Mouse (Mus musculus) limb, embryonic 15.5 days (tissue): ENCODE data around the gene Rara. TPM values are rescaled to one million over a fixed set of nuclear protein-coding genes. Genes with fewer than 3 reads are reported as not detected.
A peak's percentile ranks its signal among the peaks of the same experiment; 100 is the strongest.

ENCODE experiments used
- ATAC-seq: fragments of 200-750 bp; cut with Nextera tagmentation; 2 replicates; pipeline ENCODE4 v1.8.0; 2017; ENCODE audit warnings: low read depth, moderate TSS enrichment; ENCODE audit not compliant: insufficient number of reproducible peaks, low FRiP score, low TSS enrichment
- H3K27ac ChIP-seq: fragments of 300-500 bp; sonication (generic); 2 replicates; pipeline ENCODE4 v1.5.1; 2015; ENCODE audit warnings: moderate library complexity, mild to moderate bottlenecking, inconsistent platforms
- H3K27me3 ChIP-seq: fragments of 300-500 bp; sonication (generic); 2 replicates; pipeline ENCODE4 v1.6.1; 2015; ENCODE audit warnings: inconsistent platforms
- H3K36me3 ChIP-seq: fragments of 300-500 bp; sonication (generic); 2 replicates; pipeline ENCODE4 v1.6.1; 2015; ENCODE audit warnings: inconsistent platforms
- H3K4me1 ChIP-seq: fragments of 300-500 bp; sonication (generic); 2 replicates; pipeline ENCODE4 v1.6.1; 2015; ENCODE audit warnings: inconsistent platforms
- H3K4me2 ChIP-seq: fragments of 300-500 bp; sonication (generic); 2 replicates; pipeline ENCODE4 v1.6.1; 2015; ENCODE audit warnings: mild to moderate bottlenecking, inconsistent platforms
- H3K4me3 ChIP-seq: fragments of 300-500 bp; sonication (generic); 2 replicates; pipeline ENCODE4 v1.5.1; 2015; ENCODE audit warnings: mild to moderate bottlenecking, inconsistent platforms
- H3K9ac ChIP-seq: fragments of 300-500 bp; sonication (generic); 2 replicates; pipeline ENCODE4 v1.6.1; 2015; ENCODE audit warnings: inconsistent platforms
- H3K9me3 ChIP-seq: fragments of 300-500 bp; sonication (generic); 2 replicates; pipeline ENCODE4 v1.6.1; 2016; ENCODE audit warnings: inconsistent platforms
- WGBS: fragments of 180-500 bp; shearing (Covaris S2); methylation state at CpG from one replicate; pipeline ENCODE4 v1.1.7; 2015; 5-methylcytosine and 5-hydroxymethylcytosine counted together
- polyA plus RNA-seq: library from polyadenylated mRNA; unstranded; fragments of >200 nt; fragmentation: Nextera tagmentation; extraction: Ambion mirVana; gene quantifications from 2 replicates; pipeline ENCODE4 v1.2.1, GENCODE M21; 2015

The Rara gene
- polyA plus RNA-seq, 1 experiment from 2014 or later: 43.9 TPM

GRCm38 (mm10) chr11:98954801-98955706 lies 27.4 kb downstream of the Rara start:
- no peaks in the 10 kb centered on the region for H3K27me3 ChIP-seq
- ATAC-seq: no peak
- peak overlapping the region; percentile 0; the same call in 1 of the 2 replicates for H3K9ac ChIP-seq
- no peaks in the 10 kb centered on the region for H3K9me3 ChIP-seq
- 31% methylated on average over 15 of the region's 17 CpGs for WGBS
- H3K4me3 ChIP-seq: no peak overlapping the region
- H3K27ac ChIP-seq: peak overlapping the region; percentile 62
- peaks cover 73% of the 10 kb centered on the region for H3K4me1 ChIP-seq
- peaks cover 35% of the 10 kb centered on the region for H3K36me3 ChIP-seq
- peak overlapping the region; percentile 8; the same call in 1 of the 2 replicates for H3K4me2 ChIP-seq

DNA sequence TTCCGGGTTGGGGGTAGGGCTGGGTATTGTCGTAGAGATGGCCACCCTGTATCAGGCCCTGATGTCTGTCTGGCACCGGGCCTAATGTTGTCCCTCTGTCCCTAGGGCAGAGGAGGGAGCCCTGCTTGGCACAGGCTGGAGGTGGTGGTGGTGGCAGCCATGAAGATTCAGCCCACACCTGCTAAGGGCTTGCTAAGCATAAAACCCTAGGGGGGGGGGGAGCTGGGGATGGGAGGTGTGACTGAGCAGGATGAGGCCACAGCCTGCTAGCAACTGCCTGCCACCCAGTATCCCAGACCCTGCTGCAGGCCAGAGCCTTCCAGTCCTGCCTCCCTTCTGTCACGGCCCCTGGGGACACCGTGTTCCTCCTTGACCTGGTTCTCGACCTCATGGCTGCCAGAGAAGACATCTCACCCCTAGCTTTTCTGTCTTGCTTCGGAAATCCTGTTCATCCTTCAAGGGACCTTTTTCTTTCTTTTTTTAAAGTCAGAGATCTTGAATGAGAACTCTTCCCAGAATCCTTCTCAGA lies 28.2 kb downstream of the Rara start:
- WGBS: 43% methylated on average over 6 of the region's 7 CpGs
- no peak overlapping the region for H3K9ac ChIP-seq
- H3K27me3 ChIP-seq: no peaks in the 10 kb centered on the region
- H3K9me3 ChIP-seq: no peaks in the 10 kb centered on the region
- H3K4me3 ChIP-seq: no peak overlapping the region
- H3K4me2 ChIP-seq: no peak overlapping the region
- H3K27ac ChIP-seq: no peak overlapping the region; the same call in 1 of the 2 replicates
- peaks cover 28% of the 10 kb centered on the region for H3K36me3 ChIP-seq
- ATAC-seq: no peak
- peaks cover 73% of the 10 kb centered on the region for H3K4me1 ChIP-seq

DNA sequence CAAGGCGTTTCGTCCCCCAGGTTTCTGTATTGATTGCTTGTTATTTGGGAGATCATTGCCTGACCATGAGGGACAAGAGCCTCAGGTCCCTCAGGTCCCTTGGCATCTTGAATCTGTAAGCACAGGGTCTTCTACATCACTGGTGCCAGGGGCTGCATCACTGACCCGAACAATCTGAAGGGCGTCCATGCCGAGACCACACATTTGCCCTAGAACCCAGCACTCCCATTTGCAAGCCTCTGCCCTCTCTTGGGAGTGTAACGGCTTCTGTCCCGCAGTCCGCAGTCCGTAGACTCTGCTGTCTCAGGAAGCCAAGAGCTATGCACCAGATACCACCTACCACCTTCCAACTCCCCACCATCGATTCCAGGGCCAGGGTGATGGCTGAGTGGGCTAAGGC lies 28.7 kb downstream of the Rara start:
- WGBS: 82% methylated on average over 8 of the region's 10 CpGs
- no peak for ATAC-seq
- peaks cover 27% of the 10 kb centered on the region for H3K36me3 ChIP-seq
- peaks cover 73% of the 10 kb centered on the region for H3K4me1 ChIP-seq
- no peak overlapping the region for H3K27ac ChIP-seq
- no peak overlapping the region for H3K4me2 ChIP-seq
- H3K9ac ChIP-seq: no peak overlapping the region
- no peaks in the 10 kb centered on the region for H3K9me3 ChIP-seq
- no peaks in the 10 kb centered on the region for H3K27me3 ChIP-seq
- H3K4me3 ChIP-seq: no peak overlapping the region

DNA sequence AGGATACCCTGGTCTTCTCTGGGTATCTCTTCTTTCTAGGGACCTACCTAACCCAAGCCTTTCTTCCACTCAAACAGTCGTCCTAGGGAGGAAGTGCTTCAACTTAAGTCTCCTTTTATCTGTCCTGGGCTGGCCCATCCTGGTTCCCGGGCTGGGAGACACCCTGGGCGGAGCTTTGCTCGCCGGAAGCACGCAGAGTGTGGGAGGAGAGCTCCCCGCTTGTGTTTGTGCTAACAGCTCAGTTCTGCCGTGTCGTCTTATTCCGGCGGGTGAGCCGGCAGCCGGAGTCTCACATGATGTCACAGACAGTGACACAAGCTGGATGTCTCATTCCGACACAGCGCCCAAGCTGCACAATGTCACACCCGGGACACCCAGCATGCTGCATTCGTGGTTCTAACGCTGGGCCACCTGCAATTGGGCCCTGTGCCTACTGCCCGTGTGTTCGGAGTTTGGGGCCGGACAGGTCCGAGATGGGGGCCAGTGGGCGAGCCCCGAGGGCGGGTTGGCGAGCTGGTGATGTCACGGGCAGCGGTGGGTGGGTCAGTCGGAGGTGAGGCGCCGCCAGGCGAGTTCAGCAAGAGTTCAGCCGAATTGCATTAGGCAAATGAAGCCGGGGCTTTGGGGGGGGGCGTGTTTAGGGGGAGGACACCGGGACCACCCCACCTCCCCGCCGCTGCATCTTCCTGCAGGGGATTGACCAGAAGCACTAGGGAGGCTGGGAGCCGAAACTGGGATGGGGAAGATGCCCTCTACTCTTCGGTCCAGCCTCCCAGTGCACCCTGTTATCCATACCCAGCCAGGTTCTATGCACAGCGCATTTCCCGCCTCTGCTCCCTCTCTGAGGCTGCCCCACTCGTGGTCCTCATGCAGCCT lies 32.1 kb downstream of the Rara start:
- peak overlapping the region; percentile 48 for H3K9ac ChIP-seq
- H3K36me3 ChIP-seq: peaks cover 14% of the 10 kb centered on the region
- H3K27ac ChIP-seq: peak overlapping the region; percentile 78
- WGBS: 1% methylated on average over 40 of the region's 43 CpGs
- H3K9me3 ChIP-seq: no peaks in the 10 kb centered on the region
- peak overlapping the region; percentile 69 for H3K4me3 ChIP-seq
- H3K4me2 ChIP-seq: peak overlapping the region; percentile 95
- H3K27me3 ChIP-seq: no peaks in the 10 kb centered on the region
- no peak for ATAC-seq
- peaks cover 74% of the 10 kb centered on the region for H3K4me1 ChIP-seq

DNA sequence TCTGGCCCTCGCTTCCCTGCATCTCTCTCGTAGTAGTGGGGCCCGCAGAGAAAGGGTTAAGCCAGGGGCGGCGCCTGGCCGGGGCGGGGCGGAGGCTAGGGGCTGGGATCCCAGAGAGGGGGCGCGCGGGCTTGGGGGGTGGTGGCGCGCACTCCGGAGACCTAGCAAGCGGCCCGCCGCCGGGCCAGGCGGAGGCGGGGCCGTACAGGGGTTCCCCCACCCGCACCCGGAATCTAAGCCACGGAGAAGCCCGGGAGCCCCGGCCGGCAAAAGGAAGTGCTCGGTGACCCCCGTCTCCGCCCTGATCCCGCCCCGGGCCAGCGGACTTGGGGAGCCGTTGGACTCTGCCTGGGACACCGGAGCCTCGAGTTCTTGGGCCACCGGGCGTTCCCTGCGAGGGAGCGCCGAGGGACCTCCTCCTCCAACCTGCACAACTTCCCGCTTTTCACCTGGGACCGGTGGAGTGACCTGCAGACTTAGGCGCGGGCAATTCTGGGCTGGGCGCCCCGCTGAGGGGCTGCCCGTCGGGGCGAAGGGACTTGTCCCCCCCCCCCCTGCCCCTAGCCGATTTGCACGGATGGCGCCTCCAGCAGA lies 32.8 kb downstream of the Rara start:
- peak overlapping the region; percentile 69 for H3K4me3 ChIP-seq
- peaks cover 74% of the 10 kb centered on the region for H3K4me1 ChIP-seq
- no peaks in the 10 kb centered on the region for H3K9me3 ChIP-seq
- ATAC-seq: no peak
- H3K4me2 ChIP-seq: peak overlapping the region; percentile 95
- H3K9ac ChIP-seq: peak overlapping the region; percentile 48
- H3K36me3 ChIP-seq: peaks cover 14% of the 10 kb centered on the region
- H3K27me3 ChIP-seq: no peaks in the 10 kb centered on the region
- H3K27ac ChIP-seq: peak overlapping the region; percentile 78
- WGBS: under 1% methylated on average over 40 of the region's 53 CpGs

DNA sequence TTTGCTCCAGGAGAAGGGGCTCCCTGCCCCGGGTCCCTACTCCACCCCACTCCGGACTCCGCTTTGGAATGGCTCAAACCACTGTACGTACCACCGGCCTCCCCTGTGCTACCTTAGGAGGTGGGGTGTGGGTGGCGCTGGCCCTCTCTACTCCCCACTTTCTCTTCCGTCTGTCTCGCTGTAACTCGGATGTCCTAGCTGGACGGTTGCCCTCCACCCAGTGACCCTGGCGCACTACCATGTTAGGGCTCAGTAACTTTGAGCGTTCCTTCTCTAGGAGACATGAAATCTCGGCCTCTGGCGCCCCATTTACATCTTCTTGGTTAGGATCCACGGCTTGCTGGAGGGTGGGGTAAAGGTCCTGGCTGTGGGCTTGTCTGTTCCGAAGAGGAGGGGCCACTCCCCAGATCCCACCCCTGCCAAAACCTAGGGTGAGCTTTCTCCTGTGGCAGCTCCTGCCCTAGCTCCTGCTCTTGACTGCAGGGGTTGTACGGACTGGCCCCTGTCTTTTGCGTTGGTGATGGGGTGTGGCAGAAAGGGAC lies 33.5 kb downstream of the Rara start:
- Histone ChIP-seq H3K9ac (peak overlapping the region; percentile 48), H3K4me1 (peaks cover 75% of the 10 kb centered on the region), H3K36me3 (peaks cover 14% of the 10 kb centered on the region), H3K4me2 (peak overlapping the region; percentile 95), H3K9me3 (no peaks in the 10 kb centered on the region), H3K4me3 (peak overlapping the region; percentile 69), H3K27me3 (no peaks in the 10 kb centered on the region), H3K27ac (peak overlapping the region; percentile 78)
- 3% methylated on average over 18 of the region's 18 CpGs for WGBS
- no peak for ATAC-seq

- no peaks in the 10 kb centered on the region for H3K27me3 ChIP-seq
- ATAC-seq: no peak
- H3K4me2 ChIP-seq: peak overlapping the region; percentile 95
- H3K4me3 ChIP-seq: peak overlapping the region; percentile 69
- H3K36me3 ChIP-seq: peaks cover 13% of the 10 kb centered on the region
- H3K9me3 ChIP-seq: no peaks in the 10 kb centered on the region
- peak overlapping the region; percentile 48; the same call in 1 of the 2 replicates for H3K9ac ChIP-seq
- WGBS: 10% methylated on average over 8 of the region's 8 CpGs
- peak overlapping the region; percentile 78 for H3K27ac ChIP-seq
- H3K4me1 ChIP-seq: peaks cover 82% of the 10 kb centered on the region
Observed at GRCm38 (mm10) chr11:98961766-98962165, 34.1 kb downstream of the Rara start.

DNA sequence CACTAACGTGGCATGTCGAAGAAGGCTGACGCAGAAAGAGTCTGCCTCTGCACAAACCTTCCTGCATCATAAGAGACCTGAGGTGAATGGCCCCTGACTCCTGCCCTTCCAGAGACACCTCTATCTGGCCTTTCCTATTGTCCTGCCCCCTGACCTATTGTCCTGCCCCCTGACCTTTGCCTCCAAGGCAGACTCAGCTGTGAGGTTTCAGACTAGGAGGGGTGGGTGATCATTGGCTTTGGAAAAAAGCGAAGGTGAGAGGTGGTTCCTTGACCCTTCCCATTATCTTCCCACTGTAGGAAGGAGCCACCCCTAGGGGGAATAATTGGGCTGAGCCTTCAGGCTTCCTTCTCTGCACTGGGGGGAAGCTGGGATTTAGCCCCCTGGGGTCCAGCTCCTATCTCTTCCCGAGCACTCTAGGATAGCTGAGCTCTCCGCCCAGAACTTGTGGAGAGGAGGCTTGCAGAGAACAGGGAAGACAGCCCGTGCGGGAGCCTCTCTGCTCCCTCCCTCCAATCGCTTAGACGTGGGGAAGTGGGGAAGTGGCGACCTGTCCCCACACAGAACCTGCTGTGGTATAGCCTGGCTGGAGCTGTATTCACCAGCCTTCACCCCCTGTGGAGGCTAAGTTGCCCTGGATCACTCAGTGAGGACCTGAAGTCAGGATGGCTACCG lies 34.9 kb downstream of the Rara start:
- no peaks in the 10 kb centered on the region for H3K9me3 ChIP-seq

DNA sequence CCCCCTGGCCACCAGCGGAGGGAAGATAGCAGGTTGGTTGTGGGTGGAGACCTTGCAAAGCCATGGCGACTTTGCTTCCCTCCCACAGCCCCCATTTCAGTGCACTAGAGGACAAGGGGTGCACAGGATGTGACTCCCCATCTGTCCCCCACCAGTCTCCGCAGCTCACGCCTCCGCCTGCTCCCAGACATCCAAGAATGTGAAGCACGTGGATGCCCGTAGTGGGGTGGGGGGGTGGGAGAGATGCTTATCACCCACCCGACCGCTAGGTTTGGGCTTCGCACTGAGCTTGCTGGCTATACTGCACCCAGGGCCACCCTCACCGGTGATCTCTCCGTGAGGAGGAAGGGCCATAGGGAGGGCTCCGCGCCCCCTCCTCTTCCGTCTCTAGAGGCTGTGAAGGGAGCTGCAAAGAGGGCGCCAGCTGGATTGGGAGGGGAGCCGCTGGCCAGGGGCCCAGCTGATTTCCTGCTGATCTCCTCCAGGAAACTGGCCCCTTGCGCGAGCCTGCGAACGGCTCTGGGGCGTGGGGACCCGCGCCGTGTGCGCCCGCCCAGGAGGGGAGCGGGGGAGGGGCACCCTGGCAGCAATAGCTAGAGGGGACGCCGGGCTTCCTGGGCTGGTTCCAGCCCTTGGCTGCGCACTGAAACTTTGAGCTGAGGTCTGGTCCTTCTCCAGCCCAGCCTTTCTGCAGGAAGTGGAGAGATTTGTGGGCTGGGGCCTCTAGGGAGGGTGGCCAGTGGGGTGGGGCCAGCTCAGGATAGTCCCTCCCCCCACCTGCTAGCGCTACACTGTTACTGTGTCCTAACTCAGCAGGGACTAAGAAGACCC lies 35.8 kb downstream of the Rara start:
- Histone ChIP-seq H3K36me3 (peaks cover 17% of the 10 kb centered on the region), H3K9ac (0 out of 2 replicates have a peak overlapping the region, but pooled peaks have one; percentile 26), H3K4me3 (peak overlapping the region; percentile 69), H3K9me3 (no peaks in the 10 kb centered on the region), H3K27me3 (no peaks in the 10 kb centered on the region), H3K4me2 (peak overlapping the region; percentile 95), H3K27ac (peak overlapping the region; percentile 88), H3K4me1 (peaks cover 98% of the 10 kb centered on the region)
- under 1% methylated on average over 32 of the region's 32 CpGs for WGBS
- peak; percentile 83 for ATAC-seq

More for the DNA sequence above, 34.9 kb downstream of the Rara start:
- Histone ChIP-seq H3K4me2 (peak overlapping the region; percentile 95), H3K27me3 (no peaks in the 10 kb centered on the region), H3K36me3 (peaks cover 13% of the 10 kb centered on the region), H3K9ac (0 out of 2 replicates have a peak overlapping the region, but pooled peaks have one; percentile 5), H3K27ac (peak overlapping the region; percentile 88), H3K4me1 (peaks cover 90% of the 10 kb centered on the region), H3K4me3 (peak overlapping the region; percentile 69)
- ATAC-seq: no peak
- 19% methylated on average over 12 of the region's 12 CpGs for whole genome bisulfite sequencing

DNA sequence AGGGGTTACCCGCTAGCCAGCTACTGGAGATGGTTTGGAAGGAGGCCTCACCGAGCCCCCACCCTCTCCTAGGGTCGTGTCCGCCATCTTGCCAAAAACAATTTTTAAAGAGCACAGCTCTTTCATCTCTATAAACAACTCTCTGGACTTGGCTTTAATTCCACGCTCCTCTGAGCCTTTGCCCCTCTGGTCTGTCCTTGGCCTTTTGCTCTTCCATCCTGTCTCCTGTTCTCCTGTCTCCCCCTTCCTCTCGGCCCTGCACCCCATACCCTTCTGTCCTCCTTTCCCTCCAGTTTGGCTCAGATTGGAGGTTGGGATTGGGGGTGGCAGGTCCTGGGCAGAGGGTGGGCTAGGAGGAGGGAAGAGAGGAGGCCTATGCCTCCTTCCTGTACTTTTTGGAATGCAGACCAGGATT lies 36.6 kb downstream of the Rara start:
- H3K4me2 ChIP-seq: peak overlapping the region; percentile 95
- no peaks in the 10 kb centered on the region for H3K27me3 ChIP-seq
- no peak for ATAC-seq
- peak overlapping the region; percentile 69 for H3K4me3 ChIP-seq
- no peak overlapping the region for H3K9ac ChIP-seq
- H3K27ac ChIP-seq: peak overlapping the region; percentile 88
- peaks cover 100% of the 10 kb centered on the region for H3K4me1 ChIP-seq
- H3K9me3 ChIP-seq: no peaks in the 10 kb centered on the region
- H3K36me3 ChIP-seq: peaks cover 20% of the 10 kb centered on the region
- WGBS: 16% methylated on average over 6 of the region's 6 CpGs
